Mouse (Mus musculus) testis, adult 2 months (tissue): ENCODE measurements around the gene Cdk6. TPM values are rescaled to one million over a fixed set of nuclear protein-coding genes. Genes with fewer than 3 reads are reported as not detected.

Source experiments
- H3K27ac ChIP-seq: fragments of 200-500 bp; 2 replicates; pipeline ENCODE4 v1.5.1; 2012; ENCODE audit warnings: low read depth, low read length; ENCODE audit not compliant: control insufficient read depth, insufficient read depth
- H3K27me3 ChIP-seq: fragments of 200-500 bp; 2 replicates; pipeline ENCODE4 v1.6.1; 2012; ENCODE audit warnings: mild to moderate bottlenecking, low read length, moderate library complexity; ENCODE audit not compliant: control insufficient read depth, insufficient read depth
- H3K36me3 ChIP-seq: fragments of 200-500 bp; 2 replicates; pipeline ENCODE4 v1.6.1; 2012; ENCODE audit warnings: mild to moderate bottlenecking, low read length; ENCODE audit not compliant: control insufficient read depth, insufficient read depth
- H3K4me1 ChIP-seq: fragments of 200-500 bp; 2 replicates; pipeline ENCODE4 v1.6.1; 2012; ENCODE audit warnings: low read length; ENCODE audit not compliant: control insufficient read depth, insufficient read depth
- H3K4me3 ChIP-seq: fragments of 200-500 bp; 2 replicates; pipeline ENCODE4 v1.5.1; 2012; ENCODE audit warnings: low read depth, mild to moderate bottlenecking, low read length, moderate library complexity, mixed read lengths; ENCODE audit not compliant: control insufficient read depth
- CTCF ChIP-seq: fragments of 200-500 bp; IDR thresholded peaks from 2 replicates; pipeline ENCODE4 v1.5.1; 2012; ENCODE audit warnings: low read depth, mild to moderate bottlenecking, inconsistent platforms, low read length, moderate library complexity; ENCODE audit not compliant: control insufficient read depth, insufficient read depth, insufficient replicate concordance
- POLR2A ChIP-seq: fragments of 200-500 bp; IDR thresholded peaks from 2 replicates; pipeline ENCODE4 v1.6.1; 2012; ENCODE audit warnings: low read depth, mild to moderate bottlenecking, inconsistent platforms, low read length, moderate library complexity; ENCODE audit not compliant: control insufficient read depth
- polyA plus RNA-seq: library from polyadenylated mRNA; depleted of rRNA; stranded (reverse); fragments of >200 nt; gene quantifications from 2 replicates; pipeline ENCODE4 v1.2.3, GENCODE M21; 2012

The Cdk6 gene
- polyA plus RNA-seq, 1 experiment = 5.6 TPM

DNA sequence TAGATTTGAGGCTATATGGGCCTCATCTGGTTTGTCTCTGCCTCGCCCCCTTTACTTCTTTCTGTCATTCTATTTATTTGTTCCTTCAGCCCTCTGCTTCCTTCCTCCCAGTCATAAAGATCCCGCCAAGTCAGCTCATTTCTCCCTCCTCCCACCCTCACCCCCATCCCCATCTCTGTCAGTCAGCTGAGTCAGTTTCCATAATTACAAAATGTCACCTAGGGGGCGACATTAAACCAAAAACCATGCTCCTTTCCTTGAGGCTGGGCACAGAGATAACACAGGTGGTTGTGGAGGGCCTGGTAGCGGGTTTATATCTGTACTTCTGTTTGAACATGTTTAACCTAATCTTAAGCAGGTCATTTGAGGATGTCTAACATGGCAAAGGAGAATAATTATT is 171.3 kb downstream of the Cdk6 start:
- TF ChIP-seq CTCF (no peak), POLR2A (no peak)
- no peak overlapping the region for H3K27ac ChIP-seq
- no peak overlapping the region for H3K4me3 ChIP-seq
- H3K27me3 ChIP-seq = no peaks in the 10 kb centered on the region
- H3K4me1 ChIP-seq = no peaks in the 10 kb centered on the region
- no peaks in the 10 kb centered on the region for H3K36me3 ChIP-seq

DNA sequence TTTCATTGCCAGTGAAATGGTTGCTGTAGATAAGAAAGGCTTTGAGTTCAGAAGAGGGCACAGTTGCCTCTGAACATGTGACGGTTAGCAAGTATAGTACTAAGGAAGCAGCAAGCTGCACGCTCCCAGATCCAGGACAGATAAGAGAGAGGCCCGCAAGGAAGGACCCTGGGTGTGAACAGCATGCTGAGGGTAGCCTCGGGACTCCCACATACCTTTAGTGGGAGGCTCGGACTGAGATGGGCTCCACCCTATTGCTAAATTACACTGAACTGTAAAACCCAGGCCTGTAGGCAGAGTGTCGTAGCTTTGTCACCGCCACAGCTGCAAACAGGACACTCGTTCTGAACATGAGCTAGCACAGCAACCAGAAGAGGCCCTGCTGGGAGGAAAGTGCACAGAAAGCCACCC is 173.6 kb downstream of the Cdk6 start:
- TF ChIP-seq POLR2A = no peak
- no peak for TF ChIP-seq CTCF
- no peaks in the 10 kb centered on the region for H3K4me1 ChIP-seq
- no peak overlapping the region for H3K27ac ChIP-seq
- H3K27me3 ChIP-seq = no peaks in the 10 kb centered on the region
- H3K36me3 ChIP-seq = no peaks in the 10 kb centered on the region; the same call in 1 of the 2 replicates
- H3K4me3 ChIP-seq = no peak overlapping the region

DNA sequence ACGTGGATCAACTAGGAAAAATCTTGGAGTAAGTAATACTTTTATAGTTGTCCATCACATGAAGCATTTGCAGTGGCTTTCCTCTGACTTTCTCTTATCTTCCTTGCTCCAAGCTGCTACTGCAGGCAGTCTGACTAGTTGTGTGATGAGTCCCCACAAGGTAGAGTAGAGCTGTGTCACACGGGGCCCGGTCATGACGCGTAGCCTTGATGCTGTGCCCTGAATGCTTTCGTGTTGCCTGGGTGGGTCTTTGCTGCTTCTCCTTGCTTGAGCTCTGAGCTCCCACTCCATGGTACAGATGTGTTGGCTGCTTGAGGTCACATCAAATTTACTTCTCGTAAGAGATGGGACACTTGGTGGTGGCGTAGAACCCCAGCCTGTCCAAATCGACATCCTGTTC is 174.2 kb downstream of the Cdk6 start:
- TF ChIP-seq CTCF (no peak), POLR2A (no peak)
- H3K4me3 ChIP-seq = no peak overlapping the region
- no peaks in the 10 kb centered on the region for H3K27me3 ChIP-seq
- no peak overlapping the region for H3K27ac ChIP-seq
- H3K4me1 ChIP-seq = no peaks in the 10 kb centered on the region
- no peaks in the 10 kb centered on the region; the same call in 1 of the 2 replicates for H3K36me3 ChIP-seq

DNA sequence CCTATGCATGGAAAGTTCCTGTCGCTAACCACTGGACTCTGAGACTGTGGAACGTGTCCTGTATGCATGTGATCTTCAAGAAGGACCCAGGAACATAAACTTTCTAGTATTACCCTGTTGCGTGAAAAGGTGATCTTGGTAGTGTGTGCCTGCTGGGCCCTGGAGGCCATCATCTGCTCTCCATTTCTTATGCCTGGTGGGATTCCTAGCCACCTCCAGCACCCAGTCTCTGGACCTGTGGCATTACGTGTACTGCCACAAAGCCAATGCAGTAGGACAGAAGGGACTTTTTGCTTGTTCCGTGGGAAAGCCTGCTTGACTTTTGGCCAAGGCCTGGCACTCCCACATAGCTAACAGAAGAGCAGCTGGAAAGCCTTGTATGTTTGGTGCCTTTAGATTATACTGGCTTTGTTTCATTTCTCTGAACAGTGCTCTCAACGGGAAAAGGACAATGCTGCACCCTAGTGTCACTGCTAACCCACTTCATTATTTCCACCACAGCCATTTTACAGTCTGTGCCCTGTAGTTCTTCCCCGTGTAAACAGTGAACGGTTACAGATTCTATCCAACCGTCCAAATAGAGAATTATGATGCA is 175.3 kb downstream of the Cdk6 start:
- TF ChIP-seq POLR2A (no peak), CTCF (no peak)
- H3K27me3 ChIP-seq = no peaks in the 10 kb centered on the region
- H3K4me1 ChIP-seq = no peaks in the 10 kb centered on the region
- no peak overlapping the region for H3K27ac ChIP-seq
- no peaks in the 10 kb centered on the region; the same call in 1 of the 2 replicates for H3K36me3 ChIP-seq
- H3K4me3 ChIP-seq = no peak overlapping the region

DNA sequence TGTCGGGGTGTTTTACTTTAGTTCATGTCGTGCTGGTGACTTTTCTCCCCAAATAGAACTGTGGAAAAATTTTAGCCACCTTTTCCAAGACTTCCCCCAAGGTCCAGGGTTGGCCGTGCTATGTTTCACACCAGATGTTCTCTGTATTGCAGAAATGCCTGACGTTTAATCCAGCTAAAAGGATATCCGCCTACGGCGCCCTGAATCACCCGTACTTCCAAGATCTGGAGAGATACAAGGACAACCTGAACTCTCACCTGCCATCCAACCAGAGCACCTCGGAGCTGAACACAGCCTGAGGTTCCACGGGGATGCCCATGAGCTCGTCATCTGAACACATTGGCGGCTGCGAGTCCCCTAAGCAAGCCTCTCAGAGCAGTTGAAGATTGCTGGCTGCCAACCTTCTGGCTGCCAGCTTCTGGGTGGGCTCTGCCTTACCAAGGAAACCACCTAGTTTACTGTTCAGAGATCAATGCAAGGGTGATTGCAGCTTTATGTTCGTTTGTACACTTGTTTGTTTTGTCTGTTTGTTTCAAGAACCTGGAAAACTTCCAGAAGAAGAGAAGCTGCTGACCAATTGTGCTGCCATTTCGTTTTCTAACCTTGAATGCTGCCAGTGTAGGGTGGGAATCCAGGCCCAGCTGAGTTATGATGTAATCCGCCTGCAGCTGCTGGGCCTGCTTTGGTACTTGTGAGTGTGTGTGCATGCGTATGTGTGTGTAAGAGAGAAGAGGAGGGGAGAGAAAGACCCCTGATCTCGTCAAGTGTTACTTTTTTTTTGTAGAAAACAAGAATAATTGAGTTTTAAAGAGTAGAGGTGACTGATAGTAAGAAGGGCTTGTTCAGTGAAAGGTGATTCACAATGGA is 179.4 kb downstream of the Cdk6 start:
- TF ChIP-seq POLR2A = no peak
- H3K4me1 ChIP-seq = no peaks in the 10 kb centered on the region
- H3K27me3 ChIP-seq = no peaks in the 10 kb centered on the region

GRCm38 (mm10) chr5:3521741-3522140 is 180.5 kb downstream of the Cdk6 start:
- H3K36me3 ChIP-seq = no peaks in the 10 kb centered on the region; the same call in 1 of the 2 replicates
- no peaks in the 10 kb centered on the region for H3K4me1 ChIP-seq
- no peak for TF ChIP-seq CTCF
- no peak for TF ChIP-seq POLR2A
- H3K27me3 ChIP-seq = no peaks in the 10 kb centered on the region
- no peak overlapping the region for H3K4me3 ChIP-seq
- H3K27ac ChIP-seq = no peak overlapping the region

More for the DNA sequence above, 179.4 kb downstream of the Cdk6 start:
- H3K27ac ChIP-seq = no peak overlapping the region
- H3K4me3 ChIP-seq = no peak overlapping the region
- no peaks in the 10 kb centered on the region; the same call in 1 of the 2 replicates for H3K36me3 ChIP-seq

GRCm38 (mm10) chr5:3522826-3523225 is 181.5 kb downstream of the Cdk6 start:
- H3K27me3 ChIP-seq = no peaks in the 10 kb centered on the region
- no peak overlapping the region for H3K27ac ChIP-seq
- no peaks in the 10 kb centered on the region; the same call in 1 of the 2 replicates for H3K36me3 ChIP-seq
- H3K4me1 ChIP-seq = no peaks in the 10 kb centered on the region
- TF ChIP-seq POLR2A (no peak), CTCF (no peak)
- H3K4me3 ChIP-seq = no peak overlapping the region
